Mouse (Mus musculus) CH12.LX (cell line): ENCODE measurements around the gene Hectd1. TPM values are rescaled to one million over a fixed set of nuclear protein-coding genes. Genes with fewer than 3 reads are reported as not detected.

Source experiments
- DNase-seq: peaks from one replicate; pipeline ENCODE4 v3.0.0-alpha.2; 2013; ENCODE audit errors: extremely low read depth
- H3K27ac ChIP-seq: 2 replicates; pipeline ENCODE4 v1.5.1; 2012; ENCODE audit warnings: low read depth, mild to moderate bottlenecking, control low read depth, moderate library complexity; ENCODE audit not compliant: insufficient read depth
- H3K27me3 ChIP-seq: replicated peaks from 2 replicates; pipeline ENCODE3; 2012; ENCODE audit warnings: inconsistent platforms
- H3K36me3 ChIP-seq, 2 experiments: replicated peaks in 1 of 2; 2 replicates each; pipeline versions ENCODE3 to v1.6.1; 2012; ENCODE audit warnings: inconsistent platforms in 1 of 2, low read length in 1 of 2, mild to moderate bottlenecking in 1 of 2, mixed read lengths in 1 of 2, moderate library complexity in 1 of 2; ENCODE audit not compliant: control insufficient read depth in 1 of 2, insufficient read depth in 1 of 2
- H3K4me1 ChIP-seq, 2 experiments: 2 replicates each; pipeline ENCODE4 v1.6.1; 2012; ENCODE audit warnings: inconsistent platforms in 1 of 2, moderate library complexity in 1 of 2; ENCODE audit not compliant: insufficient read depth in 2 of 2, control insufficient read depth in 1 of 2
- H3K4me2 ChIP-seq: 2 replicates; pipeline ENCODE4 v1.6.1; 2012; ENCODE audit warnings: low read depth, mild to moderate bottlenecking, control low read depth; ENCODE audit not compliant: poor library complexity, insufficient read depth, severe bottlenecking
- H3K4me3 ChIP-seq, 3 experiments: fragments of 150-350 bp in 1 of 3; sonication (generic) in 1 of 3; replicated peaks in 1 of 3; 2 replicates each; pipeline versions ENCODE3 to v1.5.1; 2011 to 2012; ENCODE audit warnings: low read depth in 2 of 3, low read length in 2 of 3, mild to moderate bottlenecking in 2 of 3, moderate library complexity in 2 of 3, control low read depth in 1 of 3, improper control_type of control experiment in 1 of 3, inconsistent platforms in 1 of 3, mixed read lengths in 1 of 3; ENCODE audit not compliant: poor library complexity in 1 of 3
- H3K79me2 ChIP-seq: replicated peaks from 2 replicates; pipeline ENCODE4 v1.6.1; 2012; ENCODE audit warnings: mild to moderate bottlenecking, moderate library complexity; ENCODE audit not compliant: control insufficient read depth, poor library complexity, insufficient read depth, severe bottlenecking; ENCODE audit errors: extremely low read depth
- H3K9ac ChIP-seq: 2 replicates; pipeline ENCODE4 v1.6.1; 2012; ENCODE audit warnings: low read depth, mild to moderate bottlenecking, control low read depth, moderate library complexity; ENCODE audit not compliant: insufficient read depth
- H3K9me3 ChIP-seq: replicated peaks from 2 replicates; pipeline ENCODE3; 2012; ENCODE audit warnings: low read length, inconsistent platforms, mixed read lengths
- CHD1 ChIP-seq: IDR thresholded peaks from 2 replicates; pipeline ENCODE4 v1.6.1; 2012; ENCODE audit warnings: low read depth, low read length, improper control_type of control experiment, inconsistent platforms
- CTCF ChIP-seq, 2 experiments: IDR thresholded peaks in 1 of 2; conservative IDR thresholded peaks in 1 of 2; 2 replicates each; pipeline ENCODE4 v1.5.1; 2011 to 2012; ENCODE audit warnings: low read depth in 2 of 2, low read length in 2 of 2, improper control_type of control experiment in 1 of 2, inconsistent platforms in 1 of 2, mild to moderate bottlenecking in 1 of 2, moderate library complexity in 1 of 2
- E2F4 ChIP-seq: IDR thresholded peaks from 2 replicates; pipeline ENCODE4 v1.6.1; 2011; ENCODE audit warnings: low read depth, low read length, improper control_type of control experiment; ENCODE audit not compliant: insufficient replicate concordance
- ETS1 ChIP-seq: conservative IDR thresholded peaks from 2 replicates; pipeline ENCODE4 v1.6.1; 2012; ENCODE audit warnings: low read depth, mild to moderate bottlenecking, inconsistent platforms, low read length, improper control_type of control experiment, moderate library complexity
- GABPA ChIP-seq: IDR thresholded peaks from 2 replicates; pipeline ENCODE4 v1.6.1; 2012; ENCODE audit warnings: low read depth, low read length, improper control_type of control experiment, inconsistent platforms; ENCODE audit not compliant: insufficient replicate concordance
- JUN ChIP-seq: IDR thresholded peaks from 2 replicates; pipeline ENCODE4 v1.6.1; 2011; ENCODE audit warnings: low read depth, mild to moderate bottlenecking, low read length, improper control_type of control experiment, moderate library complexity; ENCODE audit not compliant: insufficient read depth
- MAFK ChIP-seq: IDR thresholded peaks from 2 replicates; pipeline ENCODE4 v1.6.1; 2011; ENCODE audit warnings: low read length, improper control_type of control experiment; ENCODE audit not compliant: insufficient replicate concordance
- MAZ ChIP-seq: IDR thresholded peaks from 2 replicates; pipeline ENCODE4 v1.6.1; 2012; ENCODE audit warnings: low read depth, mild to moderate bottlenecking, inconsistent platforms, low read length, improper control_type of control experiment, moderate library complexity
- MYC ChIP-seq: IDR thresholded peaks from 2 replicates; pipeline ENCODE4 v1.6.1; 2011; ENCODE audit warnings: low read depth, mild to moderate bottlenecking, improper control_type of control experiment, low read length
- NELFE ChIP-seq: IDR thresholded peaks from 2 replicates; pipeline ENCODE4 v1.6.1; 2011; ENCODE audit warnings: low read depth, low read length, improper control_type of control experiment
- POLR2A ChIP-seq: IDR thresholded peaks from 2 replicates; pipeline ENCODE4 v1.6.1; 2011; ENCODE audit warnings: low read depth, mild to moderate bottlenecking, improper control_type of control experiment, low read length
- POLR2AphosphoS2 ChIP-seq: IDR thresholded peaks from 2 replicates; pipeline ENCODE4 v1.6.1; 2011; ENCODE audit warnings: low read depth, low read length, improper control_type of control experiment
- RAD21 ChIP-seq: IDR thresholded peaks from 2 replicates; pipeline ENCODE4 v1.6.1; 2011; ENCODE audit warnings: low read depth, mild to moderate bottlenecking, low read length, improper control_type of control experiment, moderate library complexity
- RCOR1 ChIP-seq: conservative IDR thresholded peaks from 2 replicates; pipeline ENCODE4 v1.6.1; 2012; ENCODE audit warnings: low read depth, mild to moderate bottlenecking, inconsistent platforms, low read length, improper control_type of control experiment
- SIN3A ChIP-seq: IDR thresholded peaks from 2 replicates; pipeline ENCODE4 v1.6.1; 2012; ENCODE audit warnings: low read length, improper control_type of control experiment, inconsistent platforms
- TBP ChIP-seq: conservative IDR thresholded peaks from 2 replicates; pipeline ENCODE4 v1.6.1; 2011; ENCODE audit warnings: low read depth, low read length, improper control_type of control experiment
- USF2 ChIP-seq: conservative IDR thresholded peaks from 2 replicates; pipeline ENCODE4 v1.6.1; 2011; ENCODE audit warnings: low read depth, low read length, improper control_type of control experiment
- ZC3H11A ChIP-seq: IDR thresholded peaks from 2 replicates; pipeline ENCODE4 v1.6.1; 2012; ENCODE audit warnings: low read depth, mild to moderate bottlenecking, inconsistent platforms, low read length, improper control_type of control experiment
- ZMIZ1 ChIP-seq: IDR thresholded peaks from 2 replicates; pipeline ENCODE4 v1.6.1; 2012; ENCODE audit warnings: low read depth, mild to moderate bottlenecking, inconsistent platforms, low read length, improper control_type of control experiment
- ZNF384 ChIP-seq: IDR thresholded peaks from 2 replicates; pipeline ENCODE4 v1.6.1; 2012; ENCODE audit warnings: low read depth, low read length, improper control_type of control experiment, inconsistent platforms
- dilution Hi-C: fragments of 300-500 bp; cut with MboI; formaldehyde crosslinking; loops from 2 replicates; pipeline ENCODE4 v1.14.3; 2020; ENCODE audit warnings: low sequenced_read_pairs; ENCODE audit not compliant: extremely low pct_unique_long_range_greater_than_20kb, extremely low pct_ligation_motif_present
- in situ Hi-C: fragments of 300-500 bp; cut with MboI; formaldehyde crosslinking; loops from 3 replicates; pipeline ENCODE4 v1.14.3; 2019; ENCODE audit warnings: low sequenced_read_pairs, low pct_ligation_motif_present, low pct_unique_long_range_greater_than_20kb, mixed read lengths
- polyA plus RNA-seq: library from polyadenylated mRNA; unstranded; fragments of >175 nt; gene quantifications from 2 replicates; pipeline ENCODE4 v1.2.1, GENCODE M21; 2012; ENCODE audit warnings: low read depth; ENCODE audit not compliant: insufficient read length
- total RNA-seq, 2 experiments: library from RNA; depleted of rRNA; stranded (reverse); fragments of 300-350 nt in 1 of 2; fragments of >200 nt in 1 of 2; gene quantifications; 2 replicates each; pipeline ENCODE4 v1.2.3; 2012 to 2014

The Hectd1 gene
- total and polyA plus RNA-seq, 3 experiments: 36.2 to 42.3 (median 41.4) TPM

GRCm38 (mm10) chr12:51705778-51706177, 123.6 kb downstream of the Hectd1 start:
- dilution Hi-C loops: no loop called here
- H3K4me3 ChIP-seq: no peak overlapping the region
- H3K27me3 ChIP-seq: no peaks in the 10 kb centered on the region
- H3K36me3 ChIP-seq: peaks cover 0 to 6% of the 10 kb centered on the region in 2 experiments
- H3K79me2 ChIP-seq: no peaks in the 10 kb centered on the region
- in situ Hi-C loops: no loop called here
- H3K4me1 ChIP-seq: peaks cover 9 to 19% of the 10 kb centered on the region in 2 experiments; a peak in 3 of 4 replicates
- H3K9me3 ChIP-seq: peaks cover 4% of the 10 kb centered on the region
- no peak overlapping the region for H3K9ac ChIP-seq
- no peak overlapping the region for H3K27ac ChIP-seq
- no peak for DNase-seq
- H3K4me2 ChIP-seq: no peak overlapping the region
- TF ChIP-seq POLR2A: no peak
- no peak for TF ChIP-seq USF2
- TF ChIP-seq ZMIZ1: no peak
- TF ChIP-seq POLR2AphosphoS2: no peak
- TF ChIP-seq E2F4: no peak
- no peak for TF ChIP-seq MYC
- TF ChIP-seq TBP: no peak
- TF ChIP-seq RAD21: no peak
- no peak for TF ChIP-seq NELFE
- no peak for TF ChIP-seq MAFK
- no peak for TF ChIP-seq ZNF384
- no peak for TF ChIP-seq RCOR1
- TF ChIP-seq SIN3A: no peak
- no peak for TF ChIP-seq MAZ
- TF ChIP-seq JUN: no peak
- no peak for TF ChIP-seq GABPA
- TF ChIP-seq CHD1: no peak

GRCm38 (mm10) chr12:51704572-51704971, 124.8 kb downstream of the Hectd1 start:
- no peak overlapping the region for H3K27ac ChIP-seq
- TF ChIP-seq NELFE (no peak), MYC (no peak), GABPA (no peak), TBP (no peak), CTCF (conservative IDR thresholded peaks at IDR 0.05 in 1 of 2, IDR thresholded peaks at IDR 0.05 in 1 of 2; ENCODE audit: low read depth in 2 of 2, low read length in 2 of 2) (no peak), ZC3H11A (no peak), MAFK (no peak), JUN (no peak), ETS1 (no peak)
- TF ChIP-seq, all 38 proteins: peak for 0
- H3K4me1 ChIP-seq: peaks cover 4 to 13% of the 10 kb centered on the region in 2 experiments; a peak in 2 of 4 replicates
- H3K79me2 ChIP-seq: no peaks in the 10 kb centered on the region
- dilution Hi-C loops: no loop called here
- no peak for DNase-seq
- peaks cover 4% of the 10 kb centered on the region for H3K9me3 ChIP-seq
- no peak overlapping the region for H3K9ac ChIP-seq
- H3K4me3 ChIP-seq: no peak overlapping the region
- H3K36me3 ChIP-seq: peaks cover 0 to 5% of the 10 kb centered on the region in 2 experiments
- no peak overlapping the region for H3K4me2 ChIP-seq
- H3K27me3 ChIP-seq: no peaks in the 10 kb centered on the region
- in situ Hi-C loops: no loop called here
